Mouse (Mus musculus): ENCODE results near the gene Sqstm1. TPM values are rescaled to one million over a fixed set of nuclear protein-coding genes. Genes with fewer than 3 reads are reported as not detected.

Gene Sqstm1
- total RNA-seq, 1 experiment from 2014 or later: 455 TPM

GRCm38 (mm10) chr11:50233022-50233421 is 22.4 kb upstream of the Sqstm1 start:
- ATAC-seq (ENCODE audit: extremely low read depth, insufficient number of reproducible peaks, low FRiP score, poor library complexity, severe bottlenecking): no peak

- ATAC-seq (ENCODE audit: extremely low read depth, insufficient number of reproducible peaks, low FRiP score, poor library complexity, severe bottlenecking): peak; percentile 45; the same call in 1 of the 2 replicates
These were observed 20.8 kb upstream of the Sqstm1 start for GRCm38 (mm10) chr11:50231411-50231810.

DNA sequence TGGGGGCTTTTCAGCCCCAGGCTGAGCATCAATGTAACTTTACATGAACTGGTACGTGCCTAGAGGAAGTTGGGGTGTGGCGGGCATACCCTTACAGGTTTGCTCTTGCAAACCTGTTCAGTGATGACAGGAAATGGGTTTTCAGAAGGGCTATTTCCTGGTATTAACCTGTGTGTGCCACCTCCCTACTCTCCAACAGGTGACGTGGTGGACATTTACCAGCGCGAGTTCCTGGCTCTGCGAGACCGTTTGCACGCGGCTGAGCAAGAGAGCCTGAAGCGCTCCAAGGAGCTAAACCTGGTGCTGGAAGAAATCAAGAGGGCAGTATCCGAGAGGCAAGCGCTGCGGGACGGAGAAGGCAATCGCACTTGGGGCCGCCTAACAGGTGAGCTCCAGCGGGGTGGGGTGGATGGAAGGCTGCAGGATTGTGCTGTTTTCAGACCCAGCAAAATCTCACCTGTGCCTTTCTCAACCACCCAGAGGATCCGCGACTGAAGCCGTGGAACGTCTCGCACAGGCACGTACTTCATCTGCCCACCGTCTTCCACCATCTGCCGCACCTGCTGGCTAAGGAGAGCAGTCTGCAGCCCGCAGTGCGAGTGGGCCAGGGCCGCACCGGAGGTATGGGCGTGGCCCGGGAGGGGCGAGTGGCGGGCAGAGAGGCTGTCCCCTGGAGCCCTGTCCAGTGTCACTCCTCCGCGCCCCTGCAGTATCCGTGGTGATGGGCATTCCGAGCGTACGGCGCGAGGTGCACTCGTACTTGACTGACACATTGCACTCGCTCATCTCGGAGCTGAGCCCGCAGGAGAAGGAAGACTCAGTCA is 20.1 kb upstream of the Sqstm1 start:
- ATAC-seq (ENCODE audit: extremely low read depth, insufficient number of reproducible peaks, low FRiP score, poor library complexity, severe bottlenecking): no peak

DNA sequence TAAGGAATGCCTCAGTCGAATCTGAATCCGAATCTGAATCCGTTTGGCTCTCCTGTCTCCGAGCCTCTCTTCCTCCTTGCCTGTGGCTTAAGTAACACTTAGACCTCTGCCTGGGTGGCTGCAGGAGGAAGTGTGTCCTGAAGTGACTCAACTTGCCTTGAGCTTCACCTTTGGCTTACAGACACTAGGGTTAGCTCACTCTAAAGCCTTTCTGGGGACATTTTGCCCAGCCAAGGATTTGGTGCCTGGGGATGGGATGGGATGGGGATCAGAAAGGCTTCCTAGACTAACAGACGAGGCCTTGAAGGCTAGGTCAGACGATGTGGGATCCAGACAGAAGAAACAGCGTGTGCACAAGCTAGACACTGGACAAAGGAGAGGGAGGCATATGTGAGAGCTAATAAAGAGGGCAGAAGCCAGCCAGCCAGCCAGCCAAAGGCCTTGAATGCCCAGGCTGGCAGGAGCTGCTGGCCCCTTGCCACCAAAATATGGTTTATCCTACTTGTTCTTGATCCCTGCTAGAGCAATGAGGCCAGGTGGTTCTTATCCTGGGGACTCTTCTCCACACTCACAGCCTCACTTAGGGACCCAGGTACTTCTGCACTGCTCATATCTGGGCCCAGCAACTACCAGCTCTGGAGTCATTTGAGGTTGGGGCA is 18.8 kb upstream of the Sqstm1 start:
- peak; percentile 37 for ATAC-seq (ENCODE audit: extremely low read depth, insufficient number of reproducible peaks, low FRiP score, poor library complexity, severe bottlenecking)

DNA sequence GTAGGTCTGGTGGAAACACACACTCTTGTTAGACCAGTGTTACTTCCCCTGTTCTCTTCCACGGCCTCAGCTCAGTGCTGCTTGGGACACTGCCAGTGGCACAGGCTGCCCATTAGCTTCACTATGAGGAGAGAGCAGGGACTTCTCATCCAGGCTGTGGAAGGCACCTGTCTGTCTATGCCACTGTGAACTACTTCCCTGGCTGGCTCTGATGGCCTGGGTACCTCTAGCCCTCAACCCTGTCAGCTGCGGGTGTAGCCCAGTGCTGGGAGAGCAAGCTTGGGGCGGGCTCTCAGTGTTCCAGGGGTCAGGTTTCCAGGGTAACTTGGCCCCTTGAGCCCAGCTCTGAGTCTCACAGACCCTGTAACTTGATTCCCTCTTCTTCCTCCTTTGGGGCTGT is 18.1 kb upstream of the Sqstm1 start:
- ATAC-seq (ENCODE audit: extremely low read depth, insufficient number of reproducible peaks, low FRiP score, poor library complexity, severe bottlenecking): no peak

GRCm38 (mm10) chr11:50227736-50228135 is 17.1 kb upstream of the Sqstm1 start:
- no peak for ATAC-seq (ENCODE audit: extremely low read depth, insufficient number of reproducible peaks, low FRiP score, poor library complexity, severe bottlenecking)

GRCm38 (mm10) chr11:50227226-50227625 is 16.6 kb upstream of the Sqstm1 start:
- ATAC-seq (ENCODE audit: extremely low read depth, insufficient number of reproducible peaks, low FRiP score, poor library complexity, severe bottlenecking): no peak

DNA sequence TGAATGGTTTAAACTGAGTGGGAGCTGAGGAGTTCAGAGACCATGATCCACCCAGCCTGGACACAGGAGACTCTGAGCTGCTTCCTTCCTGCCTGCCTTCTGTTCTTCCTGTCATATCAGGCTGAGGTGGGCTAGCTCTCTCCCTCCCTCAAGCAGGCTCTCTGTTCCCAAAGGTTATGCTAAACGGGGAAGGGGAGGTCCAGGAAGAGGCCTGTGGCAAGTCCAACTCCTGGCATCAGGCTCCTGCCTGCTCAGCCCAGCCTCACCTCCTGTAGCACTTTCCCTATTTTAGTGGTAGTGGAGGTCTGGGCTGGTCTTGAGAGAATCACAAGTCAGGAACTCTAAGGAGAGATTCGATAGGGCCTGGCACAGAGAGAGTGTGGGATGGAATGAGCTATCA is 15.8 kb upstream of the Sqstm1 start:
- ATAC-seq (ENCODE audit: extremely low read depth, insufficient number of reproducible peaks, low FRiP score, poor library complexity, severe bottlenecking): no peak

GRCm38 (mm10) chr11:50225611-50226378 is 15.2 kb upstream of the Sqstm1 start:
- no peak for ATAC-seq (ENCODE audit: extremely low read depth, insufficient number of reproducible peaks, low FRiP score, poor library complexity, severe bottlenecking)

DNA sequence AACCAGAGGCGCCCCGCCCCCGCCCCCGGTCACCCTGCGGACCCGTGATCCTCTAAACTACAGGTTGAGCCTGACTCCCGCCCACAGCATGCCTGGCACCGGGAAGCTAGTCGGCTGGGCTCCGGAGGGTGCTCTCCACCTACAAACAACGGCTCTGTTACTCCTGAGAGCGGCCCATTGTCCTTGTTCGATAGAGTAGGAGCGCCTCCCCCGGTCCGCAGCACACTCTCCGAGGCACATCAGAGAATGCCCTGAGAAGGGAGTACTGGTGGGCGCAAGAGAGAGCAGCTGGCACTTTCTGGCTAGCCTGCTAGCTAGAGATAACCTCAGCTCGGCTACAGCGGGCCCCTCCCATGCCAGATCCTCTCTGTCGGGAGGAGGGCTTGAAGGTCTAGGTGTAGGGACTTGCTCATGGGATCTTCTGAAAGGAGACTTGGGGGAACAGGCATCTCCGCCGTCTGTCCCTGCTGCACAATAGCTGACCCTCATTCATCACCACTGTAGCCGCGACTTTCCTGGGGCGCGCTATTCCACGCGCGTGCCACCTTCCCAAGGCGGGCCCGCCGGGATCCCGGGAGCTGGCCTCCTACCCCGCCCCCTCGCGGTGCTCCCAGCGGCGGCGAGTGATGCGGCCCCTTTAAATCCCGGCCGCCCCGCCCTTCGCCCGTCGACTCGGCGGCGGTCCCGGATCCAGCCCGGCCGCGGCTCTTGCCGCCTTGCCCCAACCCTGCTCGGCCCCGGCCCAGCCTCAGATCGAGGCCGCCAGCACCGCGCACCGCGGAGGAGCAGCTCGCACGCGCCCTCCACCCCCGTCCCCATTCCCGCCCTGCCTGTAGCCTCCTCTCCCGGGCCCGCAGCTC is 14.3 kb upstream of the Sqstm1 start:
- peak; percentile 29 for ATAC-seq (ENCODE audit: extremely low read depth, insufficient number of reproducible peaks, low FRiP score, poor library complexity, severe bottlenecking)

GRCm38 (mm10) chr11:50223783-50224662 is 13.4 kb upstream of the Sqstm1 start:
- peak; percentile 7; the same call in 1 of the 2 replicates for ATAC-seq (ENCODE audit: extremely low read depth, insufficient number of reproducible peaks, low FRiP score, poor library complexity, severe bottlenecking)

- no peak for ATAC-seq (ENCODE audit: extremely low read depth, insufficient number of reproducible peaks, low FRiP score, poor library complexity, severe bottlenecking)
These were observed 12.1 kb upstream of the Sqstm1 start for GRCm38 (mm10) chr11:50222559-50223276.

- ATAC-seq (ENCODE audit: extremely low read depth, insufficient number of reproducible peaks, low FRiP score, poor library complexity, severe bottlenecking): no peak
These were observed 9.2 kb upstream of the Sqstm1 start for GRCm38 (mm10) chr11:50219833-50220232.

DNA sequence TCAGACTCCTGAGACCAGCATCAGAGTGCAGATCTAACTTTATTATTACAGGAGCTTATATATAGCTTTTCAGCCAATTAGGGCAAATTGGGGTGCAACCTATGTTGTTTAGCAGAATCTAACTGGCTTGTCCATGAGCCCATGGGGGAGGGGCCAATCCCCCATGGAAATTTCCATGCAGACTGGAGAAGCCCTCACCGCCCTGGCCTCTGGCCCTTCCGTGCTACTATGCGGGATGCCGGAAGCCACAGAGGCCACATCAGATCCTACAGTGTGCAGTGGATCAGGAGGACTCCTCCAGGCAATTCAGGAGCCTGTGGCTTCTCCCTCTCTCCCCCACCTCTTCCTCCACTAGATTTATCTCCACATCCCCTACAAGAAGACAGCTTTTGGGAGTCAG is 7.2 kb upstream of the Sqstm1 start:
- no peak for ATAC-seq (ENCODE audit: extremely low read depth, insufficient number of reproducible peaks, low FRiP score, poor library complexity, severe bottlenecking)

DNA sequence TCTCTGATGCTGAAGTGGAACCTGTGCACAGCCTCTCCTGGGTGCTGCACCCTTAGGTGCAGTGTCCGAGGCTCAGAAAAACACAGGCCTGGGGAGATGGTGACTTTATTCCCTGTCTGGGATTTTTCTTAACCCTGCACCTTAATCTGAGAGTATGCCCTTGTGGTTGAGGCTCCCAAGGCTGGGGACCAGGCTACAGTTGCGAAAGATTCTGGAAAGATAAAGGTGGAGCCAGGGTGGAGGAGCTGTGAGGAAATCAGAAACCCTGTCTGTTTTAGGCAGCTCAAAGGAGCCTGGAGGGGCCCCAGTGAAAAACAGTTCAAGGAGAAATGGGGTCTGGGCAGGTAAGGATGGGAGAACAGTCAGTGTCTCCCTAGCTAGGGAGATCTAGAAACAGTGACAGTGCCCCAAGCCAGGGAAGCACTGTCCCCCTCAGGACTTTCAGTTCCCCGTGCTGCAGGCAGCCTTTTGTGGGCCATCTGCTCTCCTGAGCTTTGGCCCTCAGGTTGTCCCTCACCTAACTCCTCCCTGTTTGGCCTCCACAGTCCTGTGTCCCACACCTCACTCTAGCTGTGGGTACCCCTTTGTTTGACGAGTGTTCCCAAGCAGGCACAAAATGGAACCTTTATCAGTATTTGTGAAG is 6.2 kb upstream of the Sqstm1 start:
- no peak for ATAC-seq (ENCODE audit: extremely low read depth, insufficient number of reproducible peaks, low FRiP score, poor library complexity, severe bottlenecking)

- ATAC-seq (ENCODE audit: extremely low read depth, insufficient number of reproducible peaks, low FRiP score, poor library complexity, severe bottlenecking): no peak
These were observed 5.0 kb upstream of the Sqstm1 start for GRCm38 (mm10) chr11:50215633-50216032.

DNA sequence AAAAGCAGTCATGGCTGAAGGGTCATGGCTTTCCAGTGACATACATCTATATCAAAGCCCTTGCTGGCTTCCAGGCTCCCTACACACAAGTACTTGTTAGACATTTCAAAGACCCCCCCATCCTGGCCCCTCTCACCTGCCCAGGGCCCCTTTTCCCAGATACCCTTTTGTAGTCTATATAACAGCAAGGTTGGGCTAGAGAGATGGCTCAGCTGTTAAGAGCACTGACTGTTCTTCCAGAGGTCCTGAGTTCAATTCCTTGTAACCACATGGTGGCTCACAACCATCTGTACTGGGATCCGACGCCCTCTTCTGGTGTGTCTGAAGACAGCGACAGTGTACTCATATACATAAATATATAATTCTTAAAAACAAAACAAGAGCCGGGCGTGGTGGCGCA is 4.0 kb upstream of the Sqstm1 start:
- no peak for ATAC-seq (ENCODE audit: extremely low read depth, insufficient number of reproducible peaks, low FRiP score, poor library complexity, severe bottlenecking)
